Mouse (Mus musculus): ENCODE data around the gene Gm17387. TPM values are rescaled to one million over a fixed set of nuclear protein-coding genes. Genes with fewer than 3 reads are reported as not detected.
"Not testable (repeated sequence)": the region's sequence is repeated elsewhere in the genome, so short reads cannot be mapped to it uniquely, and the experiment has no call there.

Gm17387 gene
- polyA plus RNA-seq, 1 experiment from 2014 or later = not detected

GRCm38 (mm10) chr7:141016707-141017697 is 11.9 kb upstream of the Gm17387 start:
- 81% methylated on average over 10 of the region's 10 CpGs for WGBS
- Histone ChIP-seq H3K36me3 (ENCODE audit: insufficient read depth) (no peaks in the 10 kb centered on the region), H3K4me1 (ENCODE audit: insufficient read depth) (no peaks in the 10 kb centered on the region), H3K4me3 (ENCODE audit: low read depth, low read length) (no peak overlapping the region), H3K9ac (no peak overlapping the region), H3K27ac (ENCODE audit: low read depth) (no peak overlapping the region), H3K4me2 (no peak overlapping the region), H3K27me3 (ENCODE audit: insufficient read depth, low read length) (no peaks in the 10 kb centered on the region), H3K9me3 (ENCODE audit: low read depth, low read length) (no peaks in the 10 kb centered on the region)
- ATAC-seq (ENCODE audit: insufficient read depth) (no peak), DNase-seq (no peak)
- no peak for TF ChIP-seq CTCF (IDR thresholded peaks at IDR 0.05; ENCODE audit: low read depth)

GRCm38 (mm10) chr7:141017824-141018223 is 11.1 kb upstream of the Gm17387 start, which contains the start of gene Ifitm6:
Ifitm6 (minus strand) TSS chr7:141017924.
- not testable (repeated sequence) for H3K9ac ChIP-seq; H3K4me3 ChIP-seq (ENCODE audit: low read depth, low read length)

DNA sequence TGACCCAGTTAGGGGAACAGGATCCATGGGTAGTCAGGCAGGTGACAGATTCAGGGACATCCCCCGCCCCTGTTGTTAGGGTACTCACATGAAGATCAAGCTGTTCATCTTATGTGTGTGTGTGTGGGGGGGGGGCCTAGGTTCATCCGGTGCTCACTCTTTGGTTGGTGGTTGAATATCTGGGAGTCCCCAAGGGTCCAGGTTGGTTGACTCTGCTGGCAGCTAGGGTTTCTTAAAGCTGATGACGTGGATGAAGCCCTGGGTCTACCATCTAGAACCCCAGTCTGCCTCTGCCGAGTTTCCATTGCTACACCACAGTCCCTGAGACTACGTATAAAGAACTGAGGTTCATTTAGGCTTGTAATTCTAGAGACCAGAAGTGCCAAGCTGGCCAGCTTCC is 9.9 kb upstream of the Gm17387 start:
- no peaks in the 10 kb centered on the region for H3K27me3 ChIP-seq (ENCODE audit: insufficient read depth, low read length)
- no peak for TF ChIP-seq CTCF (IDR thresholded peaks at IDR 0.05; ENCODE audit: low read depth)
- no peak overlapping the region for H3K27ac ChIP-seq (ENCODE audit: low read depth)
- 91% methylated on average over 5 of the region's 5 CpGs for WGBS
- no peaks in the 10 kb centered on the region for H3K36me3 ChIP-seq (ENCODE audit: insufficient read depth)
- H3K4me2 ChIP-seq = no peak overlapping the region
- ATAC-seq (ENCODE audit: insufficient read depth) (no peak), DNase-seq (no peak)
- no peaks in the 10 kb centered on the region for H3K4me1 ChIP-seq (ENCODE audit: insufficient read depth)
- H3K9me3 ChIP-seq (ENCODE audit: low read depth, low read length) = no peaks in the 10 kb centered on the region
- H3K4me3 ChIP-seq (ENCODE audit: low read depth, low read length) = no peak overlapping the region
- H3K9ac ChIP-seq = no peak overlapping the region

More at GRCm38 (mm10) chr7:141017824-141018223, 11.1 kb upstream of the Gm17387 start, which contains the start of gene Ifitm6:
- not testable (repeated sequence) for H3K4me1 ChIP-seq (ENCODE audit: insufficient read depth); H3K36me3 ChIP-seq (ENCODE audit: insufficient read depth); DNase-seq; H3K27me3 ChIP-seq (ENCODE audit: insufficient read depth, low read length); H3K27ac ChIP-seq (ENCODE audit: low read depth); ATAC-seq (ENCODE audit: insufficient read depth); H3K9me3 ChIP-seq (ENCODE audit: low read depth, low read length); H3K4me2 ChIP-seq
- 89% methylated on average over 1 of the region's 1 CpGs for WGBS

GRCm38 (mm10) chr7:141021489-141022449 is 7.2 kb upstream of the Gm17387 start:
- Histone ChIP-seq H3K27me3 (ENCODE audit: insufficient read depth, low read length) (no peaks in the 10 kb centered on the region), H3K4me3 (ENCODE audit: low read depth, low read length) (no peak overlapping the region), H3K27ac (ENCODE audit: low read depth) (no peak overlapping the region), H3K9ac (no peak overlapping the region), H3K9me3 (ENCODE audit: low read depth, low read length) (no peaks in the 10 kb centered on the region), H3K4me2 (no peak overlapping the region), H3K4me1 (ENCODE audit: insufficient read depth) (no peaks in the 10 kb centered on the region), H3K36me3 (ENCODE audit: insufficient read depth) (no peaks in the 10 kb centered on the region)
- 70% methylated on average over 14 of the region's 14 CpGs for WGBS
- TF ChIP-seq CTCF (IDR thresholded peaks at IDR 0.05; ENCODE audit: low read depth) = no peak
- ATAC-seq (ENCODE audit: insufficient read depth) (no peak), DNase-seq (no peak)

DNA sequence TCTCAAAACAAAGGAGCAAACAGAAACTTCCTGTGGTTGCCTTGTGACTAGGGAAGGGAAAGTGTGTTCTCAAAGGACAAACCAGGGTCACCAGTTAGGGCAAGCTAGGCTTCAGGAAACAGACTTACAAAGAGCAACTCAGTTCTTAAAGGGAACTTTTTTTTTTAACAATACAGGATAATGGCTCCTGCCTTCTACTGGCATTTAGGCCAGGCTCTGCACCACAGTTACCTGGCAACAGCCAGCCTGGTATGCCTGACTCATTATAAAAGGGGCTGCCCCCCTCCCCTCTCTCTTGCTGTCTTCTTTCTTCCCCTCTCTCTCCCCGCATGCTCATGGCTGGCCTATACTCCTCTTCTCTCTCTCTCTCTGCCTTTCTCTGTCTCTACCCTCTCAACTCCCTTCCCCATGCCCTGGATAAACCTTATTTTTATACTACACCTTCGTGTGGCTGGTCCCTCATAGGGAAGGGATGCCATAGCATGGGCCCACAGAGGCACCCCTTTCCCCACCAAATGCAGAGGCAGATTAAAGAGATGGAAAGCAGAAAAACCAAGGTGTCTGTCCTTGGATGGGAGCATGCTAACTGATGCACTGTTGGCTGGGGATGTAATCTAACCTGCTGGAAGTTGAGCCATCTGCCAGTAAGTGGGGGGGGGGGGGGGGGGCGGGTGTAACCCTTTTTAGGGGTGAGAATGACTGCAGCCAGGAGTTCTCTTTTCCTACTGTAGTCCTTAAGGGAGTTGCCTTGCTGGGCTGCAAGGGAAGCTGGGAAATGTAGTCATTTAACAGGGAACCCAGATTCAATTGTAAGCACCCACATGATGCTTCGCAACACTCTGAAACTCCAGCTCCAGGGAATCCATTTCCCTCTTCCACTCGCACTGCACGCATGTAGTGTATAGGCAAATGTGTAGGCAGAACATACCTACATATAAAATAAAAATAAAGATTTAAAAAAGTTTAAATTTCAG is 3.8 kb upstream of the Gm17387 start:
- no peak for DNase-seq
- Histone ChIP-seq H3K4me3 (ENCODE audit: low read depth, low read length) (no peak overlapping the region), H3K27me3 (ENCODE audit: insufficient read depth, low read length) (no peaks in the 10 kb centered on the region), H3K4me2 (no peak overlapping the region), H3K36me3 (ENCODE audit: insufficient read depth) (no peaks in the 10 kb centered on the region), H3K9ac (no peak overlapping the region), H3K27ac (ENCODE audit: low read depth) (peak overlapping the region; percentile 48; the same call in 1 of the 2 replicates), H3K4me1 (ENCODE audit: insufficient read depth) (no peaks in the 10 kb centered on the region), H3K9me3 (ENCODE audit: low read depth, low read length) (no peaks in the 10 kb centered on the region)
- 55% methylated on average over 6 of the region's 6 CpGs for WGBS
- no peak for ATAC-seq (ENCODE audit: insufficient read depth)
- no peak for TF ChIP-seq CTCF (IDR thresholded peaks at IDR 0.05; ENCODE audit: low read depth)

GRCm38 (mm10) chr7:141026097-141026739 is 2.7 kb upstream of the Gm17387 start:
- 46% methylated on average over 6 of the region's 6 CpGs for WGBS
- DNase-seq (no peak), ATAC-seq (ENCODE audit: insufficient read depth) (no peak)

More at GRCm38 (mm10) chr7:141026097-141026739, 2.7 kb upstream of the Gm17387 start:
- H3K4me2 ChIP-seq = no peak overlapping the region
- no peaks in the 10 kb centered on the region for H3K27me3 ChIP-seq (ENCODE audit: insufficient read depth, low read length)
- H3K36me3 ChIP-seq (ENCODE audit: insufficient read depth) = no peaks in the 10 kb centered on the region
- H3K4me3 ChIP-seq (ENCODE audit: low read depth, low read length) = no peak overlapping the region
- no peak overlapping the region for H3K9ac ChIP-seq
- H3K9me3 ChIP-seq (ENCODE audit: low read depth, low read length) = no peaks in the 10 kb centered on the region
- H3K27ac ChIP-seq (ENCODE audit: low read depth) = peak overlapping the region; percentile 51
- H3K4me1 ChIP-seq (ENCODE audit: insufficient read depth) = no peaks in the 10 kb centered on the region
- no peak for TF ChIP-seq CTCF (IDR thresholded peaks at IDR 0.05; ENCODE audit: low read depth)

Data from lung, embryonic 14.5 days (tissue).